Mouse (Mus musculus): ENCODE measurements at regions not wholly inside any gene's neighbourhood (a gene's known extent, or its start where the extent isn't known, plus 50 kb on each side); places are given as distances from the start of the nearest gene placed in this dataset.

GRCm38 (mm10) chr2:173930606-173931177 is 145.4 kb upstream of the Stx16 start:
- Histone ChIP-seq H3K4me3 (ENCODE audit: low read depth, low read length) (no peak overlapping the region), H3K4me2 (ENCODE audit: low read length) (no peak overlapping the region), H3K36me3 (ENCODE audit: control insufficient read depth, insufficient read depth, low read length) (no peaks in the 10 kb centered on the region), H3K4me1 (ENCODE audit: control insufficient read depth, insufficient read depth, low read length) (no peaks in the 10 kb centered on the region), H3K9me3 (replicated peaks; ENCODE audit: control insufficient read depth, low read length, poor library complexity, severe bottlenecking) (peaks cover 8% of the 10 kb centered on the region; the same call in 1 of the 2 replicates), H3K27me3 (ENCODE audit: control insufficient read depth, insufficient read depth, low read depth, low read length) (no peaks in the 10 kb centered on the region), H3K9ac (ENCODE audit: low read depth, low read length) (no peak overlapping the region), H3K27ac (ENCODE audit: low read length) (no peak overlapping the region)
- 94% methylated on average over 17 of the region's 17 CpGs for WGBS
- no peak for ATAC-seq

- Histone ChIP-seq H3K27me3 (ENCODE audit: control insufficient read depth, insufficient read depth, low read depth, low read length) (no peaks in the 10 kb centered on the region), H3K36me3 (ENCODE audit: control insufficient read depth, insufficient read depth, low read length) (no peaks in the 10 kb centered on the region), H3K4me3 (ENCODE audit: low read depth, low read length) (no peak overlapping the region), H3K4me2 (ENCODE audit: low read length) (no peak overlapping the region), H3K27ac (ENCODE audit: low read length) (no peak overlapping the region), H3K9ac (ENCODE audit: low read depth, low read length) (no peak overlapping the region), H3K4me1 (ENCODE audit: control insufficient read depth, insufficient read depth, low read length) (no peaks in the 10 kb centered on the region; the same call in 1 of the 2 replicates), H3K9me3 (replicated peaks; ENCODE audit: control insufficient read depth, low read length, poor library complexity, severe bottlenecking) (peaks cover 9% of the 10 kb centered on the region; the same call in 1 of the 2 replicates)
- ATAC-seq: no peak
- WGBS: 74% methylated on average over 5 of the region's 5 CpGs
Observed at GRCm38 (mm10) chr2:173935706-173936105, 140.4 kb upstream of the Stx16 start.

- ATAC-seq: no peak
- no peaks in the 10 kb centered on the region for H3K27me3 ChIP-seq (ENCODE audit: control insufficient read depth, insufficient read depth, low read depth, low read length)
- H3K9ac ChIP-seq (ENCODE audit: low read depth, low read length): no peak overlapping the region
- no peaks in the 10 kb centered on the region for H3K36me3 ChIP-seq (ENCODE audit: control insufficient read depth, insufficient read depth, low read length)
- no peak overlapping the region for H3K4me3 ChIP-seq (ENCODE audit: low read depth, low read length)
- peaks cover 9% of the 10 kb centered on the region; the same call in 1 of the 2 replicates for H3K9me3 ChIP-seq (replicated peaks; ENCODE audit: control insufficient read depth, low read length, poor library complexity, severe bottlenecking)
- WGBS: 52% methylated on average over 18 of the region's 18 CpGs
- no peaks in the 10 kb centered on the region; the same call in 1 of the 2 replicates for H3K4me1 ChIP-seq (ENCODE audit: control insufficient read depth, insufficient read depth, low read length)
- H3K4me2 ChIP-seq (ENCODE audit: low read length): no peak overlapping the region
- H3K27ac ChIP-seq (ENCODE audit: low read length): 0 out of 2 replicates have a peak overlapping the region, but pooled peaks have one; percentile 11
Observed at GRCm38 (mm10) chr2:173937531-173938439, 138.3 kb upstream of the Stx16 start.

- no peak overlapping the region for H3K9ac ChIP-seq (ENCODE audit: low read depth, low read length)
- no peaks in the 10 kb centered on the region; the same call in 1 of the 2 replicates for H3K4me1 ChIP-seq (ENCODE audit: control insufficient read depth, insufficient read depth, low read length)
- no peaks in the 10 kb centered on the region for H3K36me3 ChIP-seq (ENCODE audit: control insufficient read depth, insufficient read depth, low read length)
- no peaks in the 10 kb centered on the region for H3K27me3 ChIP-seq (ENCODE audit: control insufficient read depth, insufficient read depth, low read depth, low read length)
- H3K9me3 ChIP-seq (replicated peaks; ENCODE audit: control insufficient read depth, low read length, poor library complexity, severe bottlenecking): peaks cover 9% of the 10 kb centered on the region; the same call in 1 of the 2 replicates
- no peak for ATAC-seq
- no peak overlapping the region for H3K27ac ChIP-seq (ENCODE audit: low read length)
- WGBS: 54% methylated on average over 11 of the region's 11 CpGs
- H3K4me2 ChIP-seq (ENCODE audit: low read length): no peak overlapping the region
- H3K4me3 ChIP-seq (ENCODE audit: low read depth, low read length): no peak overlapping the region
Observed at GRCm38 (mm10) chr2:173938440-173938787, 137.7 kb upstream of the Stx16 start.

- Histone ChIP-seq H3K4me1 (ENCODE audit: control insufficient read depth, insufficient read depth, low read length) (no peaks in the 10 kb centered on the region), H3K27me3 (ENCODE audit: control insufficient read depth, insufficient read depth, low read depth, low read length) (no peaks in the 10 kb centered on the region), H3K4me2 (ENCODE audit: low read length) (no peak overlapping the region), H3K36me3 (ENCODE audit: control insufficient read depth, insufficient read depth, low read length) (no peaks in the 10 kb centered on the region), H3K4me3 (ENCODE audit: low read depth, low read length) (no peak overlapping the region), H3K27ac (ENCODE audit: low read length) (no peak overlapping the region), H3K9me3 (replicated peaks; ENCODE audit: control insufficient read depth, low read length, poor library complexity, severe bottlenecking) (peaks cover 18% of the 10 kb centered on the region; the same call in 1 of the 2 replicates), H3K9ac (ENCODE audit: low read depth, low read length) (no peak overlapping the region)
- 93% methylated on average over 5 of the region's 5 CpGs for WGBS
- ATAC-seq: no peak
Observed at GRCm38 (mm10) chr2:173945441-173945840, 130.7 kb upstream of the Stx16 start.

- Histone ChIP-seq H3K4me3 (ENCODE audit: low read depth, low read length) (no peak overlapping the region), H3K36me3 (ENCODE audit: control insufficient read depth, insufficient read depth, low read length) (no peaks in the 10 kb centered on the region), H3K4me2 (ENCODE audit: low read length) (no peak overlapping the region), H3K4me1 (ENCODE audit: control insufficient read depth, insufficient read depth, low read length) (no peaks in the 10 kb centered on the region), H3K9ac (ENCODE audit: low read depth, low read length) (no peak overlapping the region), H3K27ac (ENCODE audit: low read length) (no peak overlapping the region), H3K9me3 (replicated peaks; ENCODE audit: control insufficient read depth, low read length, poor library complexity, severe bottlenecking) (peaks cover 14% of the 10 kb centered on the region; the same call in 1 of the 2 replicates), H3K27me3 (ENCODE audit: control insufficient read depth, insufficient read depth, low read depth, low read length) (no peaks in the 10 kb centered on the region)
- 91% methylated on average over 5 of the region's 5 CpGs for WGBS
- ATAC-seq: no peak
Observed at GRCm38 (mm10) chr2:173948586-173948985, 127.5 kb upstream of the Stx16 start.

- Histone ChIP-seq H3K4me1 (ENCODE audit: control insufficient read depth, insufficient read depth, low read length) (no peaks in the 10 kb centered on the region), H3K27me3 (ENCODE audit: control insufficient read depth, insufficient read depth, low read depth, low read length) (no peaks in the 10 kb centered on the region), H3K27ac (ENCODE audit: low read length) (no peak overlapping the region), H3K4me2 (ENCODE audit: low read length) (no peak overlapping the region), H3K9ac (ENCODE audit: low read depth, low read length) (no peak overlapping the region), H3K36me3 (ENCODE audit: control insufficient read depth, insufficient read depth, low read length) (no peaks in the 10 kb centered on the region), H3K9me3 (replicated peaks; ENCODE audit: control insufficient read depth, low read length, poor library complexity, severe bottlenecking) (peaks cover 11% of the 10 kb centered on the region; the same call in 1 of the 2 replicates), H3K4me3 (ENCODE audit: low read depth, low read length) (no peak overlapping the region)
- no peak for ATAC-seq
- 36% methylated on average over 10 of the region's 10 CpGs for WGBS
Observed at GRCm38 (mm10) chr2:173950164-173950891, 125.8 kb upstream of the Stx16 start.

GRCm38 (mm10) chr2:173966111-173966510 is 110.0 kb upstream of the Stx16 start:
- 55% methylated on average over 5 of the region's 5 CpGs for WGBS
- Histone ChIP-seq H3K4me1 (ENCODE audit: control insufficient read depth, insufficient read depth, low read length) (no peaks in the 10 kb centered on the region), H3K27ac (ENCODE audit: low read length) (no peak overlapping the region), H3K9ac (ENCODE audit: low read depth, low read length) (no peak overlapping the region), H3K36me3 (ENCODE audit: control insufficient read depth, insufficient read depth, low read length) (no peaks in the 10 kb centered on the region), H3K4me2 (ENCODE audit: low read length) (no peak overlapping the region), H3K9me3 (replicated peaks; ENCODE audit: control insufficient read depth, low read length, poor library complexity, severe bottlenecking) (no peaks in the 10 kb centered on the region), H3K4me3 (ENCODE audit: low read depth, low read length) (no peak overlapping the region), H3K27me3 (ENCODE audit: control insufficient read depth, insufficient read depth, low read depth, low read length) (no peaks in the 10 kb centered on the region)
- no peak for ATAC-seq

Data from midbrain, embryonic 16.5 days (tissue).